In genomic region chr2:45105922-45106851, GRCm38 (mm10) we compare ENCODE assay signal across 7 mouse cellular contexts. TPM values are rescaled to one million over a fixed set of nuclear protein-coding genes. Genes with fewer than 3 reads are reported as not detected.
DNase-seq lines count a peak whose midpoint lies in the region; ATAC-seq lines count a peak whose summit lies in the region.

No protein-coding gene starts in this region.

- ATAC-seq in limb, embryonic 13.5 days (ENCODE audit: low FRiP score, low read depth), result no peak
- ATAC-seq in embryonic facial prominence, embryonic 15.5 days (ENCODE audit: insufficient number of reproducible peaks, low FRiP score, low TSS enrichment, low read depth), result no peak
- ATAC-seq in hindbrain, embryonic 14.5 days (ENCODE audit: low FRiP score), result no peak
- no peak for ATAC-seq in neural tube, embryonic 13.5 days (ENCODE audit: low read depth)

- no peaks in the 10 kb centered on the region for H3K36me3 ChIP-seq in limb, embryonic 13.5 days
- no peaks in the 10 kb centered on the region for H3K36me3 ChIP-seq in limb, embryonic 10.5 days
- H3K36me3 ChIP-seq in embryonic facial prominence, embryonic 15.5 days, result no peaks in the 10 kb centered on the region
- H3K36me3 ChIP-seq in hindbrain, embryonic 14.5 days (replicated peaks; ENCODE audit: control insufficient read depth, insufficient read depth), result no peaks in the 10 kb centered on the region
- no peaks in the 10 kb centered on the region for H3K36me3 ChIP-seq in neural tube, embryonic 13.5 days

- WGBS in limb, embryonic 13.5 days, result 49% methylated on average over 7 of the region's 7 CpGs
- WGBS in limb, embryonic 10.5 days, result 44% methylated on average over 7 of the region's 7 CpGs
- 40% methylated on average over 7 of the region's 7 CpGs for WGBS in embryonic facial prominence, embryonic 15.5 days
- 34% methylated on average over 7 of the region's 7 CpGs for WGBS in hindbrain, embryonic 14.5 days
- WGBS in neural tube, embryonic 13.5 days, result 32% methylated on average over 7 of the region's 7 CpGs

- peak overlapping the region; percentile 27; the same call in 1 of the 2 replicates for H3K4me2 ChIP-seq in limb, embryonic 13.5 days (replicated peaks)
- H3K4me2 ChIP-seq in embryonic facial prominence, embryonic 15.5 days (replicated peaks), result peak overlapping the region; percentile 44
- peak overlapping the region; percentile 74 for H3K4me2 ChIP-seq in hindbrain, embryonic 14.5 days (replicated peaks)
- H3K4me2 ChIP-seq in neural tube, embryonic 13.5 days, result peak overlapping the region; percentile 78

- no peaks in the 10 kb centered on the region for H3K9me3 ChIP-seq in limb, embryonic 13.5 days
- no peaks in the 10 kb centered on the region for H3K9me3 ChIP-seq in limb, embryonic 10.5 days (replicated peaks)
- no peaks in the 10 kb centered on the region for H3K9me3 ChIP-seq in embryonic facial prominence, embryonic 15.5 days (replicated peaks)
- H3K9me3 ChIP-seq in hindbrain, embryonic 14.5 days (ENCODE audit: control insufficient read depth, low read length), result no peaks in the 10 kb centered on the region
- H3K9me3 ChIP-seq in neural tube, embryonic 13.5 days, result no peaks in the 10 kb centered on the region

- H3K27ac ChIP-seq in limb, embryonic 13.5 days, result no peak overlapping the region
- no peak overlapping the region for H3K27ac ChIP-seq in limb, embryonic 10.5 days
- peak overlapping the region; percentile 73 for H3K27ac ChIP-seq in embryonic facial prominence, embryonic 15.5 days (replicated peaks)
- H3K27ac ChIP-seq in hindbrain, embryonic 14.5 days, result peak overlapping the region; percentile 97
- H3K27ac ChIP-seq in neural tube, embryonic 13.5 days (replicated peaks), result peak overlapping the region; percentile 76

- H3K4me3 ChIP-seq in limb, embryonic 13.5 days, result no peak overlapping the region
- H3K4me3 ChIP-seq in limb, embryonic 10.5 days, result no peak overlapping the region
- peak overlapping the region; percentile 28 for H3K4me3 ChIP-seq in embryonic facial prominence, embryonic 15.5 days (replicated peaks)
- H3K4me3 ChIP-seq in hindbrain, embryonic 14.5 days (replicated peaks; ENCODE audit: low read length), result peak overlapping the region; percentile 78
- H3K4me3 ChIP-seq in neural tube, embryonic 13.5 days, result peak overlapping the region; percentile 88

- H3K4me1 ChIP-seq in limb, embryonic 13.5 days, result peaks cover 25% of the 10 kb centered on the region
- peaks cover 57% of the 10 kb centered on the region for H3K4me1 ChIP-seq in limb, embryonic 10.5 days
- H3K4me1 ChIP-seq in embryonic facial prominence, embryonic 15.5 days, result peaks cover 24% of the 10 kb centered on the region
- peaks cover 54% of the 10 kb centered on the region for H3K4me1 ChIP-seq in hindbrain, embryonic 14.5 days (replicated peaks; ENCODE audit: control insufficient read depth, insufficient read depth, low read length)
- H3K4me1 ChIP-seq in neural tube, embryonic 13.5 days (replicated peaks), result peaks cover 77% of the 10 kb centered on the region

- no peak for DNase-seq in limb, embryonic 10.5 days (ENCODE audit: low spot score)
- peak; percentile 23 for DNase-seq in hindbrain, embryonic 14.5 days (ENCODE audit: low spot score)
- DNase-seq in cerebellum, adult 9-11 months, result no peak
- no peak for DNase-seq in thymus, postnatal 36 days

- peaks cover 60% of the 10 kb centered on the region for H3K27me3 ChIP-seq in limb, embryonic 13.5 days
- peaks cover 62% of the 10 kb centered on the region for H3K27me3 ChIP-seq in limb, embryonic 10.5 days (ENCODE audit: low read depth, poor library complexity, severe bottlenecking)
- H3K27me3 ChIP-seq in embryonic facial prominence, embryonic 15.5 days, result peaks cover 4% of the 10 kb centered on the region; the same call in 1 of the 2 replicates
- H3K27me3 ChIP-seq in hindbrain, embryonic 14.5 days (ENCODE audit: control insufficient read depth, insufficient read depth, low read length), result no peaks in the 10 kb centered on the region
- H3K27me3 ChIP-seq in neural tube, embryonic 13.5 days, result no peaks in the 10 kb centered on the region

- H3K9ac ChIP-seq in limb, embryonic 13.5 days, result peak overlapping the region; percentile 19; the same call in 1 of the 2 replicates
- peak overlapping the region; percentile 28 for H3K9ac ChIP-seq in embryonic facial prominence, embryonic 15.5 days
- peak overlapping the region; percentile 92 for H3K9ac ChIP-seq in hindbrain, embryonic 14.5 days
- H3K9ac ChIP-seq in neural tube, embryonic 13.5 days, result peak overlapping the region; percentile 99

RNA-seq across cellular contexts. Expression of gene Zeb2, which starts 11.0 kb away (rescaled TPM):
- 29.9 and 31.8 TPM in 2 replicates for polyA plus RNA-seq in limb, embryonic 13.5 days (2015; fragmentation: Nextera tagmentation; extraction: Ambion mirVana)
- 5.3 and 5.4 TPM in 2 replicates for polyA plus RNA-seq in limb, embryonic 10.5 days (2016; fragmentation: Nextera tagmentation; extraction: Ambion mirVana)
- 69.8 and 71.2 TPM in 2 replicates for polyA plus RNA-seq in embryonic facial prominence, embryonic 15.5 days (2015; fragmentation: Nextera tagmentation; extraction: Ambion mirVana)
- 38.8 and 41.9 TPM in 2 replicates for polyA plus RNA-seq in hindbrain, embryonic 14.5 days (2014; fragmentation: Nextera tagmentation; extraction: Ambion mirVana)
- 48.9 and 55.7 TPM in 2 replicates for polyA plus RNA-seq in neural tube, embryonic 13.5 days (2015; fragmentation: Nextera tagmentation; extraction: Ambion mirVana)

Comparison
In these comparisons a context has a peak if more than half of its experiments do, and no peak if none do; other contexts are left out.
1. H3K27ac ChIP-seq: peak in embryonic facial prominence, embryonic 15.5 days (single experiment), hindbrain, embryonic 14.5 days (single experiment) and neural tube, embryonic 13.5 days (single experiment); none in limb, embryonic 13.5 days (single experiment) and limb, embryonic 10.5 days (single experiment).
2. H3K4me2 ChIP-seq: peak in every context shown above with its lines; median percentile 78 in neural tube, embryonic 13.5 days; 74 in hindbrain, embryonic 14.5 days; 44 in embryonic facial prominence, embryonic 15.5 days; 27 in limb, embryonic 13.5 days.
3. H3K4me3 ChIP-seq: peak in embryonic facial prominence, embryonic 15.5 days (single experiment), hindbrain, embryonic 14.5 days (single experiment) and neural tube, embryonic 13.5 days (single experiment); none in limb, embryonic 13.5 days (single experiment) and limb, embryonic 10.5 days (single experiment).
4. H3K9ac ChIP-seq: peak in every context shown above with its lines; median percentile 99 in neural tube, embryonic 13.5 days; 92 in hindbrain, embryonic 14.5 days; 28 in embryonic facial prominence, embryonic 15.5 days; 19 in limb, embryonic 13.5 days.